Mouse (Mus musculus) liver, embryonic 14.5 days (tissue): Measurements from ENCODE around the gene Cep41.

ENCODE experiments used
- CTCF ChIP-seq: IDR thresholded peaks from 2 replicates; pipeline ENCODE4 v1.5.1; 2016; ENCODE audit warnings: antibody characterized with exemption, low read depth, control low read depth
- EP300 ChIP-seq: IDR thresholded peaks from 2 replicates; pipeline ENCODE4 v1.6.1; 2016; ENCODE audit warnings: antibody characterized with exemption, low read depth

DNA sequence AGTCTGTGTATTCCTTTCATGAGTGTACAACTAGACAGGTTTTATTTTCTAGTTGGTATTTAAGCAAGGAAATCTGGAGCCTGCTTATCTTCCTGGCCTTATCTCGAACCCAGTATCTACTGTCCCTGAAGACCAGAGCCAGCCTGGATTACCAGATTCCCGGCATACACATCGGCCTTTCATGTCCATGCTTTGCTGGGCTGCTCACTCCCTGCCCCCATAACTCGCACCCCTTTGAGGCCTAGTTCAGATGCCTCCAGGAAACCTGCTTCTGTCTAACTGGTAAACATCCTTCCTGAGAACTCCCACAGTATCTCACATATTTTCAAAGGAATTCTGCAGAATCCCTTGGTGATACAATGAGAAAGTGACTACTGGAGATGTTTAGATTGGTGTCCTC is 28.3 kb downstream of the Cep41 start:
- TF ChIP-seq CTCF (no peak), EP300 (no peak)
